Mouse (Mus musculus): ENCODE results near the gene Plekha6. TPM values are rescaled to one million over a fixed set of nuclear protein-coding genes. Genes with fewer than 3 reads are reported as not detected.

Plekha6 gene
- polyA plus RNA-seq, 1 experiment from 2014 or later: 6.1 TPM

GRCm38 (mm10) chr1:133175150-133175549 lies 11.1 kb downstream of the Plekha6 start:
- Histone ChIP-seq H3K27me3 (ENCODE audit: control insufficient read depth, insufficient read depth, low read length) (no peaks in the 10 kb centered on the region; the same call in 1 of the 2 replicates), H3K4me1 (ENCODE audit: control insufficient read depth, insufficient read depth, low read length) (no peaks in the 10 kb centered on the region), H3K4me3 (ENCODE audit: low read length) (no peak overlapping the region), H3K4me2 (replicated peaks; ENCODE audit: low read depth, low read length) (no peak overlapping the region), H3K9me3 (ENCODE audit: control insufficient read depth, low read length) (no peaks in the 10 kb centered on the region), H3K36me3 (ENCODE audit: control insufficient read depth, insufficient read depth, low read length) (no peaks in the 10 kb centered on the region), H3K9ac (ENCODE audit: low read depth, low read length) (no peak overlapping the region), H3K27ac (ENCODE audit: low read depth, low read length) (no peak overlapping the region)
- ATAC-seq (ENCODE audit: low FRiP score, low TSS enrichment): no peak
- 60% methylated on average over 6 of the region's 6 CpGs for WGBS

GRCm38 (mm10) chr1:133177480-133178172 lies 13.6 kb downstream of the Plekha6 start:
- Histone ChIP-seq H3K4me2 (replicated peaks; ENCODE audit: low read depth, low read length) (no peak overlapping the region), H3K4me1 (ENCODE audit: control insufficient read depth, insufficient read depth, low read length) (peaks cover 16% of the 10 kb centered on the region), H3K27me3 (ENCODE audit: control insufficient read depth, insufficient read depth, low read length) (peaks cover 15% of the 10 kb centered on the region), H3K9me3 (ENCODE audit: control insufficient read depth, low read length) (no peaks in the 10 kb centered on the region), H3K4me3 (ENCODE audit: low read length) (no peak overlapping the region), H3K27ac (ENCODE audit: low read depth, low read length) (no peak overlapping the region), H3K9ac (ENCODE audit: low read depth, low read length) (no peak overlapping the region), H3K36me3 (ENCODE audit: control insufficient read depth, insufficient read depth, low read length) (no peaks in the 10 kb centered on the region)
- WGBS: 51% methylated on average over 8 of the region's 8 CpGs
- ATAC-seq (ENCODE audit: low FRiP score, low TSS enrichment): no peak

- no peak overlapping the region for H3K27ac ChIP-seq (ENCODE audit: low read depth, low read length)
- H3K4me3 ChIP-seq (ENCODE audit: low read length): no peak overlapping the region
- no peaks in the 10 kb centered on the region for H3K36me3 ChIP-seq (ENCODE audit: control insufficient read depth, insufficient read depth, low read length)
- peaks cover 23% of the 10 kb centered on the region for H3K27me3 ChIP-seq (ENCODE audit: control insufficient read depth, insufficient read depth, low read length)
- no peak overlapping the region for H3K4me2 ChIP-seq (replicated peaks; ENCODE audit: low read depth, low read length)
- 82% methylated on average over 11 of the region's 11 CpGs for WGBS
- H3K4me1 ChIP-seq (ENCODE audit: control insufficient read depth, insufficient read depth, low read length): peaks cover 22% of the 10 kb centered on the region
- no peak overlapping the region for H3K9ac ChIP-seq (ENCODE audit: low read depth, low read length)
- H3K9me3 ChIP-seq (ENCODE audit: control insufficient read depth, low read length): no peaks in the 10 kb centered on the region
- ATAC-seq (ENCODE audit: low FRiP score, low TSS enrichment): no peak
These were observed 14.9 kb downstream of the Plekha6 start for GRCm38 (mm10) chr1:133178732-133179440.

DNA sequence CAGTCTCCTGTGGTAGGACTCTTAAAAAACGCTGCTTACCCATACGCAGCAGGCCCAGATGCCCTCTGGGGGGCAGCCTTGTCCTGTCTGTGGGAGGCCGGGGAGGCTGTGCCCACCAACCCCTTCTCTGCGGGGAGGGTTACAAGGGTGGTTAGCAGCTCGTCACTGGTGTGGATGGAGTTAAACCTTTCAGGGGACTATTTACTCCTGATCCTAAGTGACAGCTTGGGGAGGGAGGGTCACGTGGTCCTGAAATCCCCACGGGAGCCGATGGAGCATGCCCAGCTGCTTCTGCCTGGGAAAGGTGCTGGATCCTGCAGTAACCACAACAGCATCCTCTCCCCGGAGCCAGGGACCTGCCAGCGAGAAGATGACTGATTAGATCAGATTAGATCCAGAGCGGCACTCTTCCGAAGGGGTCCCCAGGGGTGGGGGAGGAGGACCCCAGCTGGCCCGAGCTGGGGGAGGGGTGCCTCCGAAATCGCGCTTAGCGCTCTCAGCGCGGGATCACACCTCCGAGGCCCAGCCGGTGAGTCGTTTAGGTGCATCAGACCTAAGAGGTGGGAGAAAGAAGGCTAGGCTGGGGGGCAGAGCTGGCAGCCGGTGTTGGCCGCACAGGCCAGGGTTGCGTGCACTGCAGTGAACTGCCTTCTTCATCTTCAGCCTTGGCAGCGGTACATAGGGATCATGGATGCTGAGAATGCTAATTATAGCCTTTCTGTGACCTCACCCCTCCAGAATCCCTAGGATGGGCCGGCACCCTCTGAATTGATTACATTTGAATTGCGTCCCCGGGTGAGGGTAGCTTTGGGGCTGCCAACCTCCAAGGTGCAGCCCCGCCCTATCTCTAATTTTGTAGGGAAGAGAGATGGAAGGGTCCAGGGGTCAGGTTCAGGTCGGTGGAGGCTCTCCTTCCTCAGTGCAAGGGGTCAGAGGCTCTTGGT lies 17.3 kb downstream of the Plekha6 start:
- H3K4me1 ChIP-seq (ENCODE audit: control insufficient read depth, insufficient read depth, low read length): peaks cover 22% of the 10 kb centered on the region
- peaks cover 23% of the 10 kb centered on the region for H3K27me3 ChIP-seq (ENCODE audit: control insufficient read depth, insufficient read depth, low read length)
- under 1% methylated on average over 31 of the region's 31 CpGs for WGBS
- peak overlapping the region; percentile 19; the same call in 1 of the 2 replicates for H3K9ac ChIP-seq (ENCODE audit: low read depth, low read length)
- peak overlapping the region; percentile 42 for H3K4me3 ChIP-seq (ENCODE audit: low read length)
- H3K36me3 ChIP-seq (ENCODE audit: control insufficient read depth, insufficient read depth, low read length): no peaks in the 10 kb centered on the region
- H3K27ac ChIP-seq (ENCODE audit: low read depth, low read length): no peak overlapping the region
- H3K4me2 ChIP-seq (replicated peaks; ENCODE audit: low read depth, low read length): peak overlapping the region; percentile 87
- ATAC-seq (ENCODE audit: low FRiP score, low TSS enrichment): peak; percentile 78
- no peaks in the 10 kb centered on the region for H3K9me3 ChIP-seq (ENCODE audit: control insufficient read depth, low read length)

DNA sequence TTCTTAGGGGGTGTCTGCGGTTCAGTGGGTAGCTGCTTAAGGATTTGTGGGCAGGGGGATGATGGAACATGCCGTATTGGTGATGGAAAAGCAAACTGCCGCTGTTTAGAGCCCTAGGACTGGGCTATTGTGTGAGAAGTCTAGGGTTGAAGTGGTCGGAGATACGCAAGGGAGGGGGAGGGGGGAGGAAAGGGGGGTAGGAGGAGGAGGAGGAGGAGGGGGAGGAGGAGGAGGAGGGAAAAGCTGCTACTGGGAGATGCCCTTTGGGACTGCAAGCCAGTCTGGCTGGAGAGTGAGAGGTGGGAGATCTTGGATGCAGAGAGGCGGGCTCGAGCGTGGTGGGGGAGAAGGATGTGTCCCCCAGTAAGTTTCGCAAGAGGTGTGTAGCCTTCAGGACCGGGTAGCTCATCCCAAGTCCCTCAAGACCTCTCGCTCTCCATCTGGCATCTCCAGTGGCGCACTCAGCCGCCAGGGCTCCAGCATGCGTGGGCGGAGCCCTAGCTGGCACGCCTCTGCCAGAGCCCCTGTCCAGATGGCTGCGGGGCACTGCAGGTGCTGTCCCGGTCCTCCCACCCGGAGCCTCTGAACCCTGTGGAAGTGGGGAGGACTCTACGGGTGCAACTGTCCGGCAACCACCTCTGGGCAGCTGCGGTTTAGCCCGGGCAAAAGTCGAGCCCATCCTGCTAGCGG lies 18.2 kb downstream of the Plekha6 start:
- Histone ChIP-seq H3K27ac (ENCODE audit: low read depth, low read length) (no peak overlapping the region), H3K9me3 (ENCODE audit: control insufficient read depth, low read length) (no peaks in the 10 kb centered on the region), H3K4me1 (ENCODE audit: control insufficient read depth, insufficient read depth, low read length) (peaks cover 22% of the 10 kb centered on the region), H3K36me3 (ENCODE audit: control insufficient read depth, insufficient read depth, low read length) (no peaks in the 10 kb centered on the region), H3K27me3 (ENCODE audit: control insufficient read depth, insufficient read depth, low read length) (peaks cover 23% of the 10 kb centered on the region), H3K4me3 (ENCODE audit: low read length) (peak overlapping the region; percentile 42), H3K4me2 (replicated peaks; ENCODE audit: low read depth, low read length) (peak overlapping the region; percentile 87), H3K9ac (ENCODE audit: low read depth, low read length) (peak overlapping the region; percentile 19; the same call in 1 of the 2 replicates)
- 0% methylated on average over 23 of the region's 25 CpGs for WGBS
- peak; percentile 50 for ATAC-seq (ENCODE audit: low FRiP score, low TSS enrichment)

- Histone ChIP-seq H3K9me3 (ENCODE audit: control insufficient read depth, low read length) (no peaks in the 10 kb centered on the region), H3K4me3 (ENCODE audit: low read length) (peak overlapping the region; percentile 42), H3K4me1 (ENCODE audit: control insufficient read depth, insufficient read depth, low read length) (peaks cover 22% of the 10 kb centered on the region), H3K36me3 (ENCODE audit: control insufficient read depth, insufficient read depth, low read length) (no peaks in the 10 kb centered on the region), H3K4me2 (replicated peaks; ENCODE audit: low read depth, low read length) (peak overlapping the region; percentile 87), H3K27me3 (ENCODE audit: control insufficient read depth, insufficient read depth, low read length) (peaks cover 23% of the 10 kb centered on the region), H3K27ac (ENCODE audit: low read depth, low read length) (no peak overlapping the region), H3K9ac (ENCODE audit: low read depth, low read length) (peak overlapping the region; percentile 18; the same call in 1 of the 2 replicates)
- WGBS: 1% methylated on average over 16 of the region's 16 CpGs
- ATAC-seq (ENCODE audit: low FRiP score, low TSS enrichment): 0 out of 2 replicates have a peak, but pooled peaks have one; percentile 10
These were observed 18.7 kb downstream of the Plekha6 start for GRCm38 (mm10) chr1:133182706-133183095.

GRCm38 (mm10) chr1:133183141-133183925 lies 19.3 kb downstream of the Plekha6 start:
- ATAC-seq (ENCODE audit: low FRiP score, low TSS enrichment): no peak
- no peak overlapping the region for H3K27ac ChIP-seq (ENCODE audit: low read depth, low read length)
- H3K9ac ChIP-seq (ENCODE audit: low read depth, low read length): peak overlapping the region; percentile 18; the same call in 1 of the 2 replicates
- H3K9me3 ChIP-seq (ENCODE audit: control insufficient read depth, low read length): no peaks in the 10 kb centered on the region
- H3K27me3 ChIP-seq (ENCODE audit: control insufficient read depth, insufficient read depth, low read length): peaks cover 23% of the 10 kb centered on the region
- 27% methylated on average over 16 of the region's 16 CpGs for WGBS
- no peaks in the 10 kb centered on the region for H3K36me3 ChIP-seq (ENCODE audit: control insufficient read depth, insufficient read depth, low read length)
- H3K4me1 ChIP-seq (ENCODE audit: control insufficient read depth, insufficient read depth, low read length): peaks cover 22% of the 10 kb centered on the region
- H3K4me3 ChIP-seq (ENCODE audit: low read length): peak overlapping the region; percentile 42; the same call in 1 of the 2 replicates
- peak overlapping the region; percentile 87 for H3K4me2 ChIP-seq (replicated peaks; ENCODE audit: low read depth, low read length)

Data from kidney, embryonic 14.5 days (tissue).